Mouse (Mus musculus): Measurements from ENCODE around the gene Fuca2.

GRCm38 (mm10) chr10:13539769-13540333, 40.5 kb downstream of the Fuca2 start:
- TF ChIP-seq CTCF (IDR thresholded peaks at IDR 0.05; ENCODE audit: insufficient read depth, low read length): no peak
- TF ChIP-seq POLR2A (IDR thresholded peaks at IDR 0.05; ENCODE audit: borderline replicate concordance, extremely low read depth, low read depth, low read length): no peak
